Mouse (Mus musculus) embryonic stem cell, embryonic (primary cell): ENCODE data around the gene Spns2.

Experiments used
- CTCF ChIA-PET, 4 experiments: fragments of 300-600 bp in 2 of 4; fragments of 350-600 bp in 2 of 4; sonication (Branson Sonifier 250); formaldehyde crosslinking; loops; one replicate each; lab custom pipeline; 2022; ENCODE audit warnings: inconsistent platforms in 2 of 4; lab: Charles Lee
- POLR2A ChIA-PET, 4 experiments: fragments of 300-600 bp in 2 of 4; fragments of 350-600 bp in 2 of 4; sonication (Branson Sonifier 250); formaldehyde crosslinking; loops; one replicate each; lab custom pipeline; 2022; ENCODE audit warnings: antibody characterized with exemption in 4 of 4, inconsistent platforms in 1 of 4; lab: Charles Lee

Spns2 gene

GRCm38 (mm10) chr11:72485960-72486359 lies 3.7 kb downstream of the Spns2 start:
- ChIA-PET CTCF (no interaction called here), POLR2A (interaction anchor here in 1 of 4 experiments (0.9 to 2.5 kb wide), 2 partner anchors 12 to 33 kb away, joined by 3 to 6 read pairs; no protein-coding TSS in a partner anchor)

GRCm38 (mm10) chr11:72485157-72485556 lies 4.5 kb downstream of the Spns2 start:
- ChIA-PET CTCF (interaction anchor here in 1 of 4 experiments (0.6 kb wide), 1 partner anchor 252 kb away, joined by 6 read pairs; no protein-coding TSS in a partner anchor), POLR2A (interaction anchor here in 1 of 4 experiments (0.9 kb wide), 1 partner anchor 13 kb away, joined by 3 read pairs; no protein-coding TSS in a partner anchor)

DNA sequence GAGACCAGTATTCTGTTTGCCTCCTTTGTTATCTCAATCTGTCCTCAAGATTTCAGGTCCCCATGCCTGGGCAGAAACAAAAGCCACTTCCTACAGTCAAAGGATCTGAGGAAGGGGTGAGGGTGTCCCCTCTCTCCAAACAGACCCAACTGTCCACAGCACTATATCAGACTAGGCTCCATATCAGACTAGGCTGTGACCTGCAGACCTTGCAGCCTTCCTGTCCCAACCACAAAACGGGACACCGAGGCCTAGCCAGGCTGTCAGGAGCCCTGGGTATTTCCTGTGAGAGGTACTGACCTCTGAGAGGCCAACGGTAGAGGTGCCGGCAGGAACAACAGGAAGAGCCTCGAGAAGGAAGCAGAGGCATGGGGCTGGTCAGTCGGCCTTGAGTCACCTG lies 5.2 kb downstream of the Spns2 start:
- ChIA-PET POLR2A (no interaction called here), CTCF (interaction anchor here in 1 of 4 experiments (0.6 kb wide), 1 partner anchor 253 kb away, joined by 6 read pairs; no protein-coding TSS in a partner anchor)

DNA sequence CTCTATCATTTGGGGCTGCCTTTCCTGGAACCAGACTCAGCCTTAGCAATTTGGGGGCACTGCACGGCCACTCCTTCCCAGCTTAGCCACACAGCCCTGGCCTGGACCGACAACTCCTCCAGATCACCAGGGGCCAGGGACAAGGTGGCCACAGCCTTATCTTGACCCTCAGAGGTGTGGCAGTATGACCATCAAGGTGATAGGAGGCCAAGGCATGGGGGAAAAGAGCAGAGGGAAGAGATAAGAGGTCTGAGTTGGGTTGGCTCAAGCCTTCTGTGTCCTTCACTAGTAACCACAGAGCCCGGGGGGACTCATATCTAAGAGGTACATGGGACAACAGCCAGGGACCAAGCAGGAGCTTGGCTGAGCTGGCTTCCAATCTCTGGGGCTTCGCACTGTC lies 7.8 kb downstream of the Spns2 start:
- CTCF ChIA-PET = interaction anchor here in 1 of 4 experiments (0.7 kb wide), 1 partner anchor 22 kb away, joined by 3 read pairs; no protein-coding TSS in a partner anchor

GRCm38 (mm10) chr11:72481313-72481712 lies 8.4 kb downstream of the Spns2 start:
- POLR2A ChIA-PET = interaction anchor here in 2 of 4 experiments (0.9 to 1.7 kb wide), 6 partner anchors 8 to 29 kb away, joined by 3 to 7 read pairs (median 4); partner anchors contain the start of gene Spns2 (in 1 of the 2)
- CTCF ChIA-PET = interaction anchor here in 3 of 4 experiments (0.6 to 1.4 kb wide), 3 partner anchors 9 to 139 kb away, joined by 3 to 6 read pairs (median 3); partner anchors contain the start of gene Spns2 (in 1 of the 3)

More for the DNA sequence above, 7.8 kb downstream of the Spns2 start:
- POLR2A ChIA-PET = interaction anchor here in 1 of 4 experiments (1.3 to 1.6 kb wide), 2 partner anchors 15 to 27 kb away, joined by 3 read pairs; no protein-coding TSS in a partner anchor

GRCm38 (mm10) chr11:72479499-72479898 lies 10.2 kb downstream of the Spns2 start:
- CTCF ChIA-PET = no interaction called here
- POLR2A ChIA-PET = interaction anchor here in 1 of 4 experiments (2.4 kb wide), 1 partner anchor 9 kb away, joined by 6 read pairs; no protein-coding TSS in a partner anchor

DNA sequence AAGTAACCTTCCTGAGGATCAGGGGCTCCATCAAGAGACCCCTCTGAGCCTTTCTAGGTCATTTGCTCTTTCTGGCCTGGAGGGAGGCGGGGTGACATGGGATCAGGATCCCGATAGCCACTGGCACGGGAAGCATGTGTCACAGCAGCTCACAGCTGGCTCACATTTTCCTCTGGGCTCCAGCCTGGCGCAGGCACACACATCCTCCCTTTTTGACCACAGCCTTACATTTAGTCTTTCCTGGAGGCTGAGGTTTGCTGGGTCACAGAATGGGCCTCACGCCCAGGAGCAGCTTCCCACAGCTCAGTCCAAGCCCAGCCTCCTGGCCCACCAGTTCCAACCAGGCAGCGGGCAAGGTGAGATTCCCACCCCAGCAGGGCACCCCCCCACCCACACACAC lies 11.5 kb downstream of the Spns2 start:
- POLR2A ChIA-PET = interaction anchor here in 3 of 4 experiments (0.6 to 3.0 kb wide), 6 partner anchors 11 to 160 kb away, joined by 3 to 16 read pairs (median 4); partner anchors contain the start of gene Spns2 (in 1 of the 3)
- CTCF ChIA-PET = interaction anchor here in 1 of 4 experiments (0.8 kb wide), 1 partner anchor 31 kb away, joined by 3 read pairs; no protein-coding TSS in a partner anchor

DNA sequence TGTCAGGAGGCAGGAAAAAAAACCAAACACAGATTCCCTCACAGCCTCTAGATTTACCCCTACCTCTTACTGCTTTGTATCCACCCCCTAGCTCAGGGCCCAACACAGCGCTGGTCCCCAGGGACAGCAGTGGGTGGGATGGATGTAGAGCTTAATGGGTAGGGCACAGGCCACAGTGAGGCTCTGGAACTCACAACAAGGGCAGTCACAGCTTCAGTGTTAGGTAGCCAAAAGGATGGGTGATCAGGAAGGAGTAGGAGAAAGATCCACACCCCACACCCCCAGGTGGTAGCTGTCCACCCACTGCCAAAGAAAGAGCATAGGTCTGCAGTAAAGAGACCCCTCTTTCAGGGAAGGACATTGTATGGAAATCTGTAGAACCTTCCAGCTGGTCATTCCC lies 12.1 kb downstream of the Spns2 start:
- POLR2A ChIA-PET = interaction anchor here in 2 of 4 experiments (0.7 to 3.0 kb wide), 5 partner anchors 10 to 59 kb away, joined by 3 to 16 read pairs (median 6); partner anchors contain the start of gene Spns2 (in 1 of the 2)
- CTCF ChIA-PET = interaction anchor here in 1 of 4 experiments (0.8 kb wide), 1 partner anchor 30 kb away, joined by 3 read pairs; no protein-coding TSS in a partner anchor

DNA sequence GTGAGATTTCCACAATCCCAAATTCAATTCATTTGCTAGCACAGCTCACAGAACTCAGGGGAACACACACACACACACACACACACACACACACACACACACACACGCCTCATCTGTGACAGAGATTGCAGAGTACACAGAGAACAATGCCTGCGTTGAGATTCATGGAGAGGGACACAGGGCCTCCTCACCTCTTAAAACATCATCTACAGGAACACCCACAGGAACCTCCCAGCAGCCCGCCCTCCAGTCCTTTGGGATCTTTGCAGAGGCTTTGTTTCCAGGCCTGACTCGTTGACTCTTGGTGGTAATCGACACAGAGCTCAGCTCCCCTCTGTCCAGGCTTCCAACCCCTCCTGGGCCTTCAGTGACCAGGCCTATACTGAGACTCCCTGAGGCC lies 12.5 kb downstream of the Spns2 start:
- ChIA-PET POLR2A (interaction anchor here in 2 of 4 experiments (0.7 to 3.0 kb wide), 6 partner anchors 10 to 59 kb away, joined by 3 to 16 read pairs (median 6); partner anchors contain the start of gene Spns2 (in 1 of the 2)), CTCF (interaction anchor here in 2 of 4 experiments (0.6 kb wide), 2 partner anchors 137 to 582 kb away, joined by 3 to 6 read pairs; no protein-coding TSS in a partner anchor)

DNA sequence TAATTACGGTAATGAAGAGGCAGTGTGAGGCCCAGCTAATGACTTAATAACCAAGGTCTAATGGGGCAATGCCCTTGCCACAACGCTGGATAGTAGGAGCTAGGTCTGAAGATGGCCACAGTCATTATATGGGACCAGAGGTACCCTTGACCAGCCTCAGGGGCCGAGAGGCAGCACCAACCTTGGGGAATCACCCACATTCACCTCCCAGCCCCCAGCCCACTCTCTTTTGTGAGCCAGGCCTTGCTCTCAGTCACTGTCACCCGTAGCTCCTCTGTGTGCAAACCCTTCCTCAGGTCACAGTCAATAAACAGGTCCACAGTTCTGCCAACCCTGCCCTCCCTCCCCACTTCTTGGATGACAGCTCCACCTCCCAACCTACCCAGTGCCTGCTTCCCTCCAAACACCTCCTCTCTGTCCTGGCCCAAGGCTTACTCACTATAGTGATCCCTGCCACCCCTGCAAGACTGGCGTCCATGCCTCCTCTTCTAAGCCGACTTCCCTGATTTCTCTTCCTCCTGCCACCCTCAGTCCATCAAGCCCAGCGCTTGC lies 13.6 kb downstream of the Spns2 start:
- ChIA-PET POLR2A (interaction anchor here in 2 of 4 experiments (0.6 to 3.0 kb wide), 5 partner anchors 9 to 93 kb away, joined by 3 to 16 read pairs (median 6); partner anchors contain the start of gene Spns2 (in 1 of the 2)), CTCF (interaction anchor here in 1 of 4 experiments (1.1 kb wide), 1 partner anchor 17 kb away, joined by 3 read pairs; no protein-coding TSS in a partner anchor)

DNA sequence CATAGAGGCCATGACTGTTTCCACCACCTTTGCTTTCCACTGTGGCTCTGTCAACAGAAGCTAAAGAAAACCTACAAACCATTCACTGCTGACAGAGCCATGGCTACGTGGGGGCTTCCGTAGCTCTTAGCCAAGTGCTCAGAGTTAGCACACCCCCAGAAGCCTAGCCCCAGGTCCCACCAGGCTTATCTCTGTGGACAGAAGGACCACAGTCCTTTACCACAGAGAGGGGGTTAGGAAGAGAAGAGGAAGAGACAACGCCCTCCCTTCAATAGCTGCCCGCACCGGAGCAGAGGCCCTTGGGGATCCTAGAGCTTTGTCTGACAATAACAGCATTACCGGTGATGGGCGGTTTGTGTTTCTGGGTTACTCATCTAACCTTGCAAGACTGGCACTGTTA lies 14.3 kb downstream of the Spns2 start:
- ChIA-PET CTCF (no interaction called here), POLR2A (interaction anchor here in 3 of 4 experiments (0.6 to 1.9 kb wide), 5 partner anchors 22 to 92 kb away, joined by 3 to 10 read pairs (median 3); no protein-coding TSS in a partner anchor)

DNA sequence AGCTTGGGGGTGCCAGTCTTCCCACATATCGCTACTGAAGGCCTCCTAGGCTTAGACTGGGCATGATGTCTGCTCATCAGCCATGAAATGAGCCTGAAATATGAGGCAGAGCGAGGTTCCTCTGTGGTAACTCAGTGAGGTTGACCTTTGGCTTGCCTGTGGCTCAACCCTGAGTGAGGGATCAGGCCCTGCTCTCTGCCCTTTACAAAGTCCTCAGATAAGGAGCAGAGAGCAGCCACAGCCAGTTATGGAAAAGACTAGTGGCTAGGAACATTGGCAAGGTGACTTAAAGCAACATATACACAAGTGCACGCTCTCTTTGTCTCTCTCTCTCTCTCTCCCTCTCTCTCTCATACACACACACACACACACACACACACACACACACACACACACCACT lies 14.8 kb downstream of the Spns2 start:
- ChIA-PET POLR2A (interaction anchor here in 2 of 4 experiments (0.7 to 1.2 kb wide), 3 partner anchors 35 to 67 kb away, joined by 3 to 5 read pairs (median 3); no protein-coding TSS in a partner anchor), CTCF (no interaction called here)

DNA sequence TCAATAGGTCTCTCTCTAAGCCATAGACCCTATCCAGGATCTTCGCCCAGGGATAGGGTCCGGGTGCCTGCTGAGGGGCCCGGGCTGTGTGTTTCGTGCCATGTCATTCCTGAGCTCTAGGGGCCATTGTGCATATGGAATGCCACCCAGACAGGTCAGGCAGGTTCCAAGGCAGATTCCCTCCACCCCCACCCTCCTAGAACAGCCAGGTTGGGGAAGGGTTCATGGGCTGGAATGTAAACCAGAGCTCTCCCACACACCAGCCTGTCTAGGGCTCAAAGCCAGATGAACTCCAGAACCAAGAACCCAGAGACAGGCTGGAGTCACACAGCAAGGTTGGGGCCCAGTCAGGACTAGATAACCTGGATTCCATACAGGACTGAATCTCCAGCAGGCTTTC lies 16.2 kb downstream of the Spns2 start:
- ChIA-PET CTCF (no interaction called here), POLR2A (interaction anchor here in 2 of 4 experiments (0.7 to 1.0 kb wide), 4 partner anchors 9 to 374 kb away, joined by 3 to 4 read pairs (median 4); no protein-coding TSS in a partner anchor)

GRCm38 (mm10) chr11:72471381-72471780 lies 18.3 kb downstream of the Spns2 start:
- POLR2A ChIA-PET = interaction anchor here in 3 of 4 experiments (0.5 to 2.8 kb wide), 8 partner anchors 8 to 115 kb away, joined by 3 to 8 read pairs (median 3); partner anchors contain the start of gene Spns2 (in 1 of the 3)
- CTCF ChIA-PET = interaction anchor here in 2 of 4 experiments (0.8 to 1.6 kb wide), 2 partner anchors 24 to 82 kb away, joined by 5 read pairs; no protein-coding TSS in a partner anchor

DNA sequence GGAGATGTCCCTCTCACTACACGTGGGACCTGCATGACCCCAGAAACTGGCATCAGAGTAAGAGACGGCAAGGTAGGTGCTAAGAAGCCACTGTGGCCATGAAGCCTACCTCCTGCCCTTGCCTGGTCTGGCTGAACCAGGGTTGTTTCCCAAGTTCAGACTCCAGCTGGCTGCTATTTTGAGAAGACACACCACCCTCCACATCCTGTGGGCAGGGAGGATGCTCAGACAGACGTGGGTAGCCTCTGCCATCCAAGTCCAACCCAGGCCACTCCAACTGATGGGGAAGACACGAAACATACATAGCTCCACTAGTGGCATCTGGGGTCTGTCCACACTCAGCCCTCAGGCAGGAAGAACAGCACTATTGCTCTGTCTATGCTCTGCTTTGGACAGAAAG lies 19.7 kb downstream of the Spns2 start:
- ChIA-PET POLR2A (interaction anchor here in 2 of 4 experiments (1.2 to 2.8 kb wide), 4 partner anchors 11 to 28 kb away, joined by 3 to 8 read pairs (median 3); no protein-coding TSS in a partner anchor), CTCF (interaction anchor here in 1 of 4 experiments (0.8 kb wide), 1 partner anchor 20 kb away, joined by 6 read pairs; the partner anchor contains the start of gene Spns2)

- ChIA-PET POLR2A (interaction anchor here in 2 of 4 experiments (0.9 to 4.4 kb wide), 7 partner anchors 8 to 29 kb away, joined by 3 to 16 read pairs (median 4); partner anchors contain the start of gene Spns2 (in 1 of the 2)), CTCF (interaction anchor here in 2 of 4 experiments (0.8 to 1.2 kb wide), 2 partner anchors 20 to 21 kb away, joined by 4 to 6 read pairs; partner anchors contain the start of gene Spns2 (in 2 of the 2))
Measured at GRCm38 (mm10) chr11:72469217-72469616, 20.5 kb downstream of the Spns2 start.

GRCm38 (mm10) chr11:72468525-72468924 lies 21.2 kb downstream of the Spns2 start:
- POLR2A ChIA-PET = interaction anchor here in 2 of 4 experiments (0.6 to 4.4 kb wide), 7 partner anchors 9 to 34 kb away, joined by 3 to 16 read pairs (median 4); partner anchors contain the start of genes Ggt6 (in 1 of the 2) and Spns2 (in 1 of the 2)
- CTCF ChIA-PET = interaction anchor here in 1 of 4 experiments (1.2 kb wide), 1 partner anchor 21 kb away, joined by 4 read pairs; the partner anchor contains the start of gene Spns2
